Mouse (Mus musculus) olfactory bulb, adult 2 months (tissue): ENCODE results near the gene Nkd1.

ENCODE experiments used
- CTCF ChIP-seq: fragments of 200-500 bp; IDR thresholded peaks from 2 replicates; pipeline ENCODE4 v1.5.1; 2012; ENCODE audit warnings: low read depth, mild to moderate bottlenecking, low read length, moderate library complexity; ENCODE audit not compliant: insufficient read depth
- POLR2A ChIP-seq: fragments of 200-500 bp; IDR thresholded peaks from 2 replicates; pipeline ENCODE4 v1.6.1; 2012; ENCODE audit warnings: mild to moderate bottlenecking, low read depth, low read length, moderate library complexity; ENCODE audit not compliant: insufficient read depth

- no peak for TF ChIP-seq CTCF
- no peak for TF ChIP-seq POLR2A
Measured at GRCm38 (mm10) chr8:88579246-88579645, 58.1 kb downstream of the Nkd1 start.
